In genomic region chr14:79985137-79985670, GRCm38 (mm10) we compare ENCODE assay signal across 22 mouse cellular contexts. TPM values are rescaled to one million over a fixed set of nuclear protein-coding genes. Genes with fewer than 3 reads are reported as not detected.
"Had no signal": no experiment of that assay in that cellular context is flagged by ENCODE, and none has a peak within 500 bp of the region (broad histone marks: within the 10 kb centered on the region; RNA-seq: fewer than 3 reads in every experiment).

No protein-coding gene starts in this region.

- H3K4me3 ChIP-seq: intestine, embryonic 15.5 days; layer of hippocampus, adult 2 months; limb, embryonic 10.5 days; limb, embryonic 13.5 days; lung, embryonic 15.5 days; midbrain, embryonic 12.5 days; myocyte; neural tube, embryonic 13.5 days had no signal

- H3K27me3 ChIP-seq: intestine, embryonic 15.5 days; limb, embryonic 13.5 days; lung, embryonic 15.5 days; midbrain, embryonic 12.5 days; neural tube, embryonic 13.5 days had no signal

- ATAC-seq: intestine, embryonic 15.5 days; midbrain, embryonic 16.5 days had no signal

- H3K9ac ChIP-seq: intestine, embryonic 15.5 days; limb, embryonic 13.5 days; liver, embryonic 14.5 days; lung, embryonic 15.5 days; midbrain, embryonic 12.5 days; neural tube, embryonic 13.5 days had no signal

- H3K4me2 ChIP-seq: intestine, embryonic 15.5 days; limb, embryonic 13.5 days; lung, embryonic 15.5 days; midbrain, embryonic 12.5 days; neural tube, embryonic 13.5 days had no signal

- H3K36me3 ChIP-seq: intestine, embryonic 15.5 days; limb, embryonic 10.5 days; limb, embryonic 13.5 days; lung, embryonic 15.5 days; midbrain, embryonic 12.5 days; neural tube, embryonic 13.5 days had no signal

- H3K4me1 ChIP-seq: intestine, embryonic 15.5 days; limb, embryonic 10.5 days; limb, embryonic 13.5 days; midbrain, embryonic 12.5 days; neural tube, embryonic 13.5 days had no signal

- H3K27ac ChIP-seq: intestine, embryonic 15.5 days; kidney, postnatal 0 days; layer of hippocampus, adult 2 months; limb, embryonic 10.5 days; limb, embryonic 13.5 days; liver, embryonic 14.5 days; lung, embryonic 15.5 days; midbrain, embryonic 12.5 days; neural tube, embryonic 13.5 days had no signal

- DNase-seq: kidney, adult 2 months; kidney, postnatal 25 days; layer of hippocampus, adult 9-11 months; lung, postnatal 10 days; lung, postnatal 36 days; retina, postnatal 1 day; thymus, adult 18-20 months; thymus, postnatal 36 days had no signal

- H3K9me3 ChIP-seq: intestine, embryonic 15.5 days; limb, embryonic 10.5 days; limb, embryonic 13.5 days; lung, embryonic 15.5 days; midbrain, embryonic 12.5 days; neural tube, embryonic 13.5 days had no signal

RNA-seq across cellular contexts. Expression of gene Olfm4, which starts 1.3 kb away (rescaled TPM):
- polyA plus RNA-seq: liver, adult 2 months; myocyte; testis, adult 2 months; urinary bladder, adult 2 months had no signal
